Mouse (Mus musculus) lung, postnatal 0 days (tissue): ENCODE results near the gene Trappc10. TPM values are rescaled to one million over a fixed set of nuclear protein-coding genes. Genes with fewer than 3 reads are reported as not detected.

Experiments
- ATAC-seq: fragments of 200-750 bp; cut with Nextera tagmentation; 2 replicates; pipeline ENCODE4 v1.8.0; 2017; ENCODE audit warnings: moderate library complexity
- DNase-seq: peaks from one replicate; pipeline ENCODE4 v3.0.0-alpha.2; 2016; ENCODE audit warnings: low spot score
- H3K27ac ChIP-seq: fragments of 300-500 bp; sonication (generic); 2 replicates; pipeline ENCODE4 v1.5.1; 2014; ENCODE audit warnings: antibody characterized with exemption, mild to moderate bottlenecking, low read length, mixed read lengths
- H3K27me3 ChIP-seq: fragments of 300-500 bp; sonication (generic); replicated peaks from 2 replicates; pipeline ENCODE4 v1.6.1; 2014; ENCODE audit warnings: low read length, mixed read lengths; ENCODE audit not compliant: insufficient read depth
- H3K36me3 ChIP-seq: fragments of 300-500 bp; sonication (generic); 2 replicates; pipeline ENCODE4 v1.6.1; 2014; ENCODE audit warnings: low read length, mixed read lengths; ENCODE audit not compliant: insufficient read depth
- H3K4me1 ChIP-seq: fragments of 300-500 bp; sonication (generic); 2 replicates; pipeline ENCODE4 v1.6.1; 2014; ENCODE audit warnings: antibody characterized with exemption, low read depth, low read length, mixed read lengths; ENCODE audit not compliant: insufficient read depth
- H3K4me2 ChIP-seq: fragments of 300-500 bp; sonication (generic); replicated peaks from 2 replicates; pipeline ENCODE4 v1.6.1; 2014; ENCODE audit warnings: low read depth, mild to moderate bottlenecking, low read length, moderate library complexity, mixed read lengths
- H3K4me3 ChIP-seq: fragments of 300-500 bp; sonication (generic); 2 replicates; pipeline ENCODE4 v1.5.1; 2014; ENCODE audit warnings: low read depth, low read length
- H3K9ac ChIP-seq: fragments of 300-500 bp; sonication (generic); replicated peaks from 2 replicates; pipeline ENCODE4 v1.6.1; 2014; ENCODE audit warnings: low read depth, mild to moderate bottlenecking
- H3K9me3 ChIP-seq: fragments of 300-500 bp; sonication (generic); 2 replicates; pipeline ENCODE4 v1.6.1; 2016; ENCODE audit warnings: low read length, mixed read lengths
- CTCF ChIP-seq: IDR thresholded peaks from 2 replicates; pipeline ENCODE4 v1.5.1; 2016; ENCODE audit warnings: antibody characterized with exemption, mild to moderate bottlenecking
- EP300 ChIP-seq: IDR thresholded peaks from 2 replicates; pipeline ENCODE4 v1.6.1; 2016; ENCODE audit warnings: antibody characterized with exemption, mild to moderate bottlenecking, control low read depth
- WGBS: fragments of 180-500 bp; shearing (Covaris S2); extraction: QIAGEN DNeasy Blood & Tissue Kit; methylation state at CpG from one replicate; pipeline ENCODE4 v1.1.7; 2014; 5-methylcytosine and 5-hydroxymethylcytosine counted together
- polyA plus RNA-seq: library from polyadenylated mRNA; unstranded; fragments of >200 nt; fragmentation: Nextera tagmentation; extraction: Ambion mirVana; gene quantifications from 2 replicates; pipeline ENCODE4 v1.2.1, GENCODE M21; 2015

The Trappc10 gene
- polyA plus RNA-seq, 1 experiment from 2014 or later = 19.2 TPM

DNA sequence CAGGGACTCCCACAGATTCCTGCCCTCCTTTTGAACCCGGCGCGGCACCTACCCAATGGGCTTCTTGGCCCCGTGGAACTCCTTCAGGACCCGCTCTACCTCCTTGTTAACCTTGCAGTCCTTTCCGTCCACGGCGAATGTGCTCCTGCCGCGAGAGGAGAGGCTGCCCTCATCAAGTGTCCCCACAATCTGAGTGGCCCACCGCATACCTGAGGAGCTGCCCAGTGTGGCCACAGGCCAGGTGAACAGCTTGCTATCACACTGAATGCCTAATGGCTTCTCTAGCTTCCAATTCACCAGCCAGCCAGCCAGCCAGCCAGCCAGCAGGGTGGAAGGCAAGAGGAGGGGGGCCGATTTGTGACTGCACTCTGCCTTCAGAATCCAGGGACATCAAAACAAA lies 79.7 kb downstream of the Trappc10 start:
- DNase-seq (no peak), ATAC-seq (no peak)
- Histone ChIP-seq H3K4me1 (peaks cover 9% of the 10 kb centered on the region), H3K36me3 (0 out of 2 replicates have a peak, but pooled peaks cover 14% of the 10 kb centered on the region), H3K4me3 (no peak overlapping the region), H3K27me3 (no peaks in the 10 kb centered on the region), H3K4me2 (no peak overlapping the region), H3K27ac (no peak overlapping the region), H3K9ac (no peak overlapping the region), H3K9me3 (no peaks in the 10 kb centered on the region)
- 91% methylated on average over 12 of the region's 12 CpGs for WGBS
- TF ChIP-seq CTCF = no peak
- no peak for TF ChIP-seq EP300

DNA sequence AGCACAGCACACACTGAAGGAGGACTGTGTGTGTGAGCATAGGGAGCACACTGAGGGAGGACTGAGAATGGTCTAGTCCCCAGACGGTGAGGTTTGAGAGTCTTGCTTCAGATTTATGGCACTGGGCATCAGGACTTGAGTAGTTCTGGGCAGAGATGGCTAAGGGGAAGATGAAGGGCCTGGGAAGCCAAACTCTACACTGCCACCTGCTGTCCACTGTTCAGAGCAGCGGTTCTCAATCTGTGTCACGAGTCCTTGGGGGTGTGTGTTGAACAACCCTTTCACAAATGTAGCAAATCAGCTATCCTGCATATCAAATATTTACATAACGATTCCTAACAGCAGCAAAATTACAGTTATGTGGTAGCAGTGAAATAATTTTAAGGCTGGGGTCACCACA lies 80.5 kb downstream of the Trappc10 start:
- Histone ChIP-seq H3K27ac (no peak overlapping the region), H3K4me2 (no peak overlapping the region), H3K27me3 (no peaks in the 10 kb centered on the region), H3K4me3 (no peak overlapping the region), H3K4me1 (peaks cover 12% of the 10 kb centered on the region), H3K36me3 (0 out of 2 replicates have a peak, but pooled peaks cover 14% of the 10 kb centered on the region), H3K9ac (no peak overlapping the region), H3K9me3 (no peaks in the 10 kb centered on the region)
- ATAC-seq (peak; percentile 44), DNase-seq (peak; percentile 86)
- TF ChIP-seq EP300 (no peak), CTCF (peak; percentile 88)
- WGBS = 23% methylated on average over 4 of the region's 4 CpGs

DNA sequence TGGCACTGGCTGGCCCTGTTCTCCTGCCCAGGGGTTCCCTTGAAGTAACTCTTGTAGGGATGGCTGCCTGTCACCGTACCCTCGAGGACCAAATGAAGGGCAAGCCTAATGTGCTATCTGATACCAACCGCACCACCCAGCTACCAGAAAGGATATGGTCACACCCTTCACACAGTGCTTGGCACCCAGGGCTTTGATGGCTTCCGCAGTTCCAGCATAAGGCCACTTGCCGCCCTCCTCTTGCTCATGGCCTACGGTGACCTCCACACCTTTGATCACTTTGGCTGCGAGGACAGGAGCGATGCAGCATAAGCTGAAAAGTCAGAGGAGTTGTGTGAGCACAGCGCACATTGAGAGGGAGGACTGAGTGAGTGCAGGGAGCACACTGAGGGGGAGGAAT lies 81.2 kb downstream of the Trappc10 start:
- no peak overlapping the region for H3K9ac ChIP-seq
- H3K4me2 ChIP-seq = no peak overlapping the region
- TF ChIP-seq CTCF (no peak), EP300 (no peak)
- peaks cover 7% of the 10 kb centered on the region for H3K4me1 ChIP-seq
- no peak overlapping the region for H3K4me3 ChIP-seq
- no peak overlapping the region for H3K27ac ChIP-seq
- 89% methylated on average over 9 of the region's 9 CpGs for WGBS
- ATAC-seq = no peak
- no peak for DNase-seq
- no peaks in the 10 kb centered on the region for H3K27me3 ChIP-seq
- H3K9me3 ChIP-seq = no peaks in the 10 kb centered on the region
- 0 out of 2 replicates have a peak, but pooled peaks cover 14% of the 10 kb centered on the region for H3K36me3 ChIP-seq

DNA sequence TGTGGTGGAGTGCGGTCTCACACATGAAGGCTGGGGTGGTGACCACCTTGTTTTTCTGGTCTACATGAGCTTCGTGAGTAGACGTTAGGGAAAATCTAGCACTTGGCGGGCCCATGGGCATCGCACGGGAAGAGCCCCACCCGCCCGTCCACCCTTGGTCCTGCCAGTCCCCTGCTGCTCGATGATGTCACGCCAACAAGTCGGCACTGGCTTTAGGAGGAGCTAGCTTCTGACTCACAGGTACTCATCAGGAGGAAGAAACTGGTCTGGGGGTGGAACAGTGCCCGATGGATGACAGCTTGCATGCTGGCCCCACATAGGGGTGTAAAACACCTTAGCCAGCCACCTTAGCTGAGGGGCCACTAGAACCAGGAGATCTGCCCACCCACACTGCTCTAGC lies 81.8 kb downstream of the Trappc10 start:
- Histone ChIP-seq H3K4me1 (peaks cover 7% of the 10 kb centered on the region), H3K9ac (no peak overlapping the region), H3K27ac (no peak overlapping the region), H3K27me3 (no peaks in the 10 kb centered on the region), H3K4me2 (no peak overlapping the region), H3K4me3 (no peak overlapping the region), H3K9me3 (no peaks in the 10 kb centered on the region), H3K36me3 (0 out of 2 replicates have a peak, but pooled peaks cover 14% of the 10 kb centered on the region)
- TF ChIP-seq EP300 (no peak), CTCF (no peak)
- DNase-seq (no peak), ATAC-seq (no peak)
- 92% methylated on average over 12 of the region's 12 CpGs for WGBS

DNA sequence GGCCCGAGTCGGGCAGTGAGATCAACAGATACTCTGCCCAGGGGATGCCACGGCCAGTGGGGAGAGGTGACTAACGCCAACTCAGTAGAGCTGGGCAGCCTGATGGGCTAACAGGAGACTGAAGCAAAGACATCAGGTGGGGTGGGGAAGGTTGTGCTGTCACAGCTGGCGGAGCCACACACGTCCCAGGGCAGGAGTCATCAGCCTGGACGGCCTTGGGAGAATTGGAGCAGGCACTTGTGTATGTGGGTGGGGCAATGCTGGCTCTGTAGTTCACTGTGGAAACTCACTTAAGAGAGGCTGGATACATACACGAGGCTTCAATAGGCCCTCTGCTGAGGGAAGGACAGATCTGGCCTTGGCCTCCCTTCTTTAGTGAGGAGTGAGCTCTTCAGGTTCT lies 83.3 kb downstream of the Trappc10 start:
- DNase-seq = no peak
- ATAC-seq = no peak
- Histone ChIP-seq H3K27me3 (no peaks in the 10 kb centered on the region), H3K27ac (no peak overlapping the region), H3K9ac (no peak overlapping the region), H3K9me3 (no peaks in the 10 kb centered on the region), H3K4me3 (no peak overlapping the region), H3K4me2 (no peak overlapping the region), H3K4me1 (peaks cover 7% of the 10 kb centered on the region), H3K36me3 (0 out of 2 replicates have a peak, but pooled peaks cover 14% of the 10 kb centered on the region)
- TF ChIP-seq EP300 (no peak), CTCF (no peak)
- WGBS = 66% methylated on average over 8 of the region's 8 CpGs

DNA sequence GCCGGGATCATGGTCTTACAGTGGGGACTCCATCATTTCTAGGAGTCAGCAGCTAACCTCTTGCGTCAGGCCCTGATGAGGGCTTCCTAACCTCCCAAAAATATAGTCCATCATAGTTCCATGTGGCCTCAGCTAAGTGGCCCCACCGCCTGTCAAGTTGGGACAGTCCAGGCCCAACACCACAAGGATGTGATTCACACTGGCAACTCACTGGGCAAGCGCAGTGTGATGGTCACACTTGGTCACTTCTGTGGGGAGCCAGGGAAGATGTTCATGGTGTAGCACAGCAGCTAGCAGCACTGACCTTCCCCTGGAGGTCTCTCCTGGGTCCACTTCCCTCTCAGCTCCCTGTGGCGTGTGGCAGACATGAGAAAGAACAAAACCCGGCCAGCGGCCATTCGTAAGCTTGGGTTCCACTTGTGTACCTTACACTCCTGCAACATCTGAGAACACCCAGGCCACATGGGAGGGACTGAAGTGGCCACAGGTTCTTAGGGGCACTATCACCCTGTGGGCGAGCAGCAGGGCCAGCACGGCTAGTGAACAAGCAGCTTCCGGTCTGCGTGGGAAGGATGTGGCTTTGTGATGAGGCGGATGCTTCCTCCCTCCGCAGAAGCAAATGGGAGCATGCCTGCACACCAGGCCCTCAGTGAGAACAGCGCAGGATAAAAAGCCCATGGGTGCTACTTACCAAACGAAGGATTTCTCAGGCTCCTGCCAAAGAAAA lies 83.9 kb downstream of the Trappc10 start:
- ATAC-seq (no peak), DNase-seq (no peak)
- H3K4me2 ChIP-seq = no peak overlapping the region
- H3K36me3 ChIP-seq = 0 out of 2 replicates have a peak, but pooled peaks cover 12% of the 10 kb centered on the region
- H3K4me3 ChIP-seq = no peak overlapping the region
- WGBS = 79% methylated on average over 16 of the region's 16 CpGs
- H3K27ac ChIP-seq = no peak overlapping the region
- TF ChIP-seq EP300 = no peak
- no peak for TF ChIP-seq CTCF
- H3K4me1 ChIP-seq = peaks cover 7% of the 10 kb centered on the region
- H3K9me3 ChIP-seq = no peaks in the 10 kb centered on the region
- H3K9ac ChIP-seq = no peak overlapping the region
- no peaks in the 10 kb centered on the region for H3K27me3 ChIP-seq
